Mouse (Mus musculus): Measurements from ENCODE around the gene Eci1.
A peak's percentile ranks its signal among the peaks of the same experiment; 100 is the strongest.
"Not testable (repeated sequence)": the region's sequence is repeated elsewhere in the genome, so short reads cannot be mapped to it uniquely, and the experiment has no call there.

Eci1 gene

GRCm38 (mm10) chr17:24426471-24427169 lies at the start of gene Eci1:
TSS of gene Eci1 (plus strand) at chr17:24426641.
- peak; percentile 100 for DNase-seq (ENCODE audit: low spot score)

DNA sequence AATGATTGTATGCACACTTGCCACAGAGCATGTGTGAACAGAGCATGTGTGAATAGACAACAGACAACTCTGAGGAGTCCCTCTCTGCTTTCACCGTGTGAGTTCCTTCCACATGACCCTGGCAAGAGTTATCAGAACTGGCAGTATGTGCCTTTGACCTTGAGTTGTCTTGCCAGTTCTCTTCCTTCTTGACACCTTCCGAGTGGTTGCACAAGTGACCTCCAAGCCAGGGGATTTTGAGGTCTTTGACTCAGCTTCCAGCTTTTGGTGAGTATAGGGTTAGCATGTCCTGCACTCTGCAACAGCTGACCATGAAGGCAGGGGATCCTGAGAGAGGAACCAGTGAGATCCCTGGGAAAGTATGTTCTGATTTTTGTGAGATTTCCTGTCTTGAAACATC lies 47.9 kb upstream of the Eci1 start:
- DNase-seq (ENCODE audit: low spot score): no peak

GRCm38 (mm10) chr17:24383789-24384188 lies 42.7 kb upstream of the Eci1 start:
- DNase-seq (ENCODE audit: low spot score): no peak

GRCm38 (mm10) chr17:24388711-24389110 lies 37.7 kb upstream of the Eci1 start:
- DNase-seq (ENCODE audit: low spot score): no peak

GRCm38 (mm10) chr17:24389865-24390264 lies 36.6 kb upstream of the Eci1 start:
- peak; percentile 89 for DNase-seq (ENCODE audit: low spot score)

DNA sequence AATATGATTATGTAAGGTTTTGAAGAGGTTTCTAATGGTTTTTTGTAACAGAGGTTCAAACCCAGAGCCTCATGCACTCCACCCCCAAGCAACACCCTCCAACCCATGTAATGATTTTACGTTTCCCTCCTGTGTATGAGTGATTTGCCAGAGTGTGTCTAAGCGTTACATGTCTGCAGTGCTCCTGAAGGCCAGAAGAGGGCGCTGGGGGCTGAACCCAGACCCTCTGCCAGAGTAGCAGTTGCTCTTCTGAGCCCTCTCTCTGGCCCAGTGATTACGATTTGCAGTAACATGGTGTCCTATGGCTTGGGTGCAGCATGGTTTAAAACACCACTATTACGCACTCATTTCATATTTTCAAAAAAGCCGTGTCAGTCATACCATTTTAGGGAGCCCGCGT lies 35.3 kb upstream of the Eci1 start:
- DNase-seq (ENCODE audit: low spot score): no peak

- DNase-seq (ENCODE audit: low spot score): no peak
These were observed 32.9 kb upstream of the Eci1 start for GRCm38 (mm10) chr17:24393527-24393926.

- DNase-seq (ENCODE audit: low spot score): peak; percentile 85
These were observed 32.0 kb upstream of the Eci1 start for GRCm38 (mm10) chr17:24394456-24394855.

GRCm38 (mm10) chr17:24402371-24402770 lies 24.1 kb upstream of the Eci1 start:
- peak; percentile 63 for DNase-seq (ENCODE audit: low spot score)

GRCm38 (mm10) chr17:24407116-24407803 lies 19.2 kb upstream of the Eci1 start:
- no peak for DNase-seq (ENCODE audit: low spot score)

DNA sequence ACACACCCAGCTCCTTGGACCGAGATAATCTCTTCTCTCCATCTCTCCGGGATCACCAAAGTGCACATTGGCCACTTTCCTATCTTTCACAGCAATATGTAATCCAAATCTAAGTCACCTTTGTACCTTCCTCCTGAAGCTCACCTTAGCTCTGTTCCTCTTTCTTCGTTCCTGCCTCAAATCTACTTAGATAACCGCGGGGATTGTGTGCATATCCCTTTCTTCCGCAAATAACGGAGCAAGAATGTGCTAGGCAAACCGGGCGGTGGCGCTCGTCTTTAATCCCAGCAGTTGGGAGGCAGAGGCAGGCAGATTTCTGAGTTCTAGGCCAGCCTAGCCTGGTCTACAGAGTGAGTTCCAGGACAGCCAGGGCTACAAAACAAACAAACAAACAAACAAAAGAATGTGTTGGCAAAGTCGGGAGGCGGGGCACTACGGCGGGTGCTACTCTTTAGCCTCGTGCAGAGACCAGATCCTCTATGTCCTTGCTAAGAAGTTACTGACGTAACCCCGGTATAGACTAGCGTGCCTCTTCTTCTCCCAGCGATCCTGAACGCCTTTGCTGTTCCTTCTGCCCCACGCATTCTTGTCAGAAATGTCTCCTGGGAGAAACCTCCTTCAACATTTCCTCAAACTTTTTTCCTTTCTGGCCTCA lies 12.8 kb upstream of the Eci1 start:
- no peak for DNase-seq (ENCODE audit: low spot score)

DNA sequence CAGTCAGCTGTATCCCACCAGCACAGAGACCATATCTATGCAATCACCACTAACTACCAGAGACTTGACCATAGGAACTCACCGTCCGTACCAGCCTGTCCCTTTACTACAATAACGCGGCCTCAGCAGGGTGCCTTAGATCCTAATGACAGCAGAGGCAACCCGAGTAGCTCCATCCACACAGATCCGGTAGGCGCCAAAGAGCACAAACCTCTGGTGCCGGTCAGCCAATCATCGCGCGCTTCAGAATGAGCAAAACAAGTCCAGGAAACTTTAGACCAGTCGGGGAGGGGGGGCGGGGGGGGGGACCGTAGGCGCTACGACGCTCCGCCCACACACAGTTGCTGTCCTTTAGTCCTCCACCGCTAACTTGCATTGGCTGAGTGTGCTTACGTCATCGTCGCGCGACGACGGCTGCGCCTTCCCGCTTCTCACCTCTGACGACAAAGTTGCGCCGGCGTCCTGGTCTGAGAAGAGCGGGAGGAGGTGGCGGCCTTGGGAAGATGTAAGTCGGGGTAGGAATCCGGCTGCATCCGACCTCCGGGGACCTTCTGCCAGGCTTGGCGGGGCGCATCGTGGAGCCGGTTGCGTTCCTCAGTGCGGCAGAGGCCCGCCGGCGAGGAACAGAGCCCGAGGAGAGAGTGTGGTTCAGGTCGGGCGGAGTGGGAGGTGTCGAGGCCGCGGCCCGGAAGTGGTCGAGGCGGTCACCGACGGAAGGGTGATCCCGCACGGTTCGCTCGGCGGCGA lies 12.0 kb upstream of the Eci1 start, which contains the start of gene Rnps1:
Rnps1 (plus strand) TSS at position 336 of the 747 bp plus-strand sequence.
- DNase-seq (ENCODE audit: low spot score): peak; percentile 100

DNA sequence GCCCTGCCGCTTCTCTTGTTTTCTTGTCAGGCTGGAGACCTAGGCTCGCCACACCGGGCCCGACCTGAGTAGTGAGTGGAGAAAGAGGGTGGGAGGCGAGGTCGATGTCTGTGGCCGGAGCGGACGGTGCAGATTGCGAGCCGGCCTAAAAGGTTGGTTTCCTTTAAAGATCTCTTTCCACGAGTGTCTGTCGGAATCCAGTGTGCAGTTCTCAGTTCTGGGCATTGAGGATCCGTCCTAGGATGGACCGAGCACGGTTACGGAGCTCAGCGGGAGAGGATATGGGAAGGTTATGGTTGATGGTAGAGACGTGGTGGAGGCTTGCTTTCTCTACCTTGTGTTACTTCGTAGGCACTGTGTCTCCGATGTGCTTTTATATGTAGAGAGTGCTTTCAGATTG lies 11.4 kb upstream of the Eci1 start:
- no peak for DNase-seq (ENCODE audit: low spot score)

DNA sequence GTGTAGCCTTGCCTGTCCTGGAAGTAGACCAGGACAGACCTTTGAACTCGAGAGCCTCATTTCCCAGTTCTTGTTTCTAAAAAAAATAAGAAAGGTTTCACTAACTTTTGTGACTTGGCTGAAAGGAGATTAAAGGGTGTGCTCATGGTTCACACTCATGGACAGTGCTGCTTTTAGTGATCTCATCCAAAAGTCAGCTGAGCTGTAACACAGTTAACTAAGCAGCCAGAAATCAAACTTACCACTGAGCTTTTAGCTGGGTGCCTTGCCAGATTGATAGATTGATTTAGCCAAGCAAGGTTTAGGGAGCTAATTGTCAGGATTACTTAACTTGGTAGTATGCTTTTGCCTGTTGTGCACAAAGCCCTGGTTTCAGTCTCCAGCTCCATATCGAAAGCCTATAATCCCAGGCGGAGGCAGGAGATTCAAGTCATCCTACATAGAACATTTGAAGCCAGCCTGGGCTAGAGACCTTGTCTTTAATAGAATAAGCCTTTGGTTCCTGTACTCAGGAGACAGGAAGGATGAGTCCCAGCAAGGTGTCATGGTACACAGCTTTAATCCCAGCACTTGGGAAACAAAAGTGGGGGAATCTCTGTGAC lies 10.3 kb upstream of the Eci1 start:
- DNase-seq (ENCODE audit: low spot score): peak; percentile 61

- DNase-seq (ENCODE audit: low spot score): no peak
These were observed 3.3 kb upstream of the Eci1 start for GRCm38 (mm10) chr17:24423114-24423513.

GRCm38 (mm10) chr17:24424489-24424888 lies 2.0 kb upstream of the Eci1 start:
- no peak for DNase-seq (ENCODE audit: low spot score)

DNA sequence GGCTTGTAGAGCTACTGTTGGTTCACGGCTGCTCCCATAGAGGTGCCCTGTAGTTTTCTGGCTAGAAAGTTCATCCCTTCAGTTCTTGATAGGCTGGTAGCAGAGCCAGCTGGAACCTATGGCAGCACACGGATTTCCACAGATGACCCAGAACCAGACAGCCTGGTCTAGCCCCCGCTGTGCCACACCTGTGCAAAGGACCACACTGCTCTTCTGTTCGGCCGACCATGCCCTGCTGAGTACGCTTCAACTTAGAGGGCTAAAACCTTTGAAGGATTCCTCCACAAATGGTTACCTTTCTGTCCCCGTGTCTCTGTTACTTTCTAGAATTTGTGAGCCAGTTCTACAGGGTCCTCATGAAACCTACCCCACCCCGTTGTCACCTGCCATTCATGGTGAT lies 1.1 kb upstream of the Eci1 start:
- not testable (repeated sequence) for DNase-seq (ENCODE audit: low spot score)

- DNase-seq (ENCODE audit: low spot score): no peak
These were observed 536 bp upstream of the Eci1 start for GRCm38 (mm10) chr17:24425905-24426304.

- peak; percentile 46 for DNase-seq (ENCODE audit: low spot score)
These were observed 723 bp downstream of the Eci1 start for GRCm38 (mm10) chr17:24427170-24427557.

- DNase-seq (ENCODE audit: low spot score): peak; percentile 58
These were observed 3.0 kb downstream of the Eci1 start for GRCm38 (mm10) chr17:24429201-24429983.

DNA sequence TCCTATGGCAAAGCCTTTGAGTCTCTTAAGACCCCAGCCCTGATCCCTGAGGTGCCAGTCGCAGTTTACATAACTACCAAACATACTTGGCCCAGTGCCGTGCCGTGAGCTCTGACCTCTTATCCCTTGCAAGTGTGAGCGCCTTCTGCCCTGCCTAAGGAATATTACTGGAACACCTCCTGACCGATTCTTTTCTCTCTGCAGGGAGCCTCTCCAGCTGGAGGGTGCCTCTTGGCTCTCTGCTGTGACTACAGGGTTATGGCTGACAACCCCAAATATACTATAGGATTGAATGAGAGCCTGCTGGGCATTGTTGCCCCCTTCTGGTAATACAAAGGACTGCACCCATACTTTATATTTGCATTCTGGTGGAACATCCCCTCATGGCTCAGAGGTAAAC lies 10.6 kb downstream of the Eci1 start:
- DNase-seq (ENCODE audit: low spot score): peak; percentile 55
